Mouse (Mus musculus): ENCODE data around the gene Esf1.
"Not testable (repeated sequence)": the region's sequence is repeated elsewhere in the genome, so short reads cannot be mapped to it uniquely, and the experiment has no call there.

Esf1 gene

DNA sequence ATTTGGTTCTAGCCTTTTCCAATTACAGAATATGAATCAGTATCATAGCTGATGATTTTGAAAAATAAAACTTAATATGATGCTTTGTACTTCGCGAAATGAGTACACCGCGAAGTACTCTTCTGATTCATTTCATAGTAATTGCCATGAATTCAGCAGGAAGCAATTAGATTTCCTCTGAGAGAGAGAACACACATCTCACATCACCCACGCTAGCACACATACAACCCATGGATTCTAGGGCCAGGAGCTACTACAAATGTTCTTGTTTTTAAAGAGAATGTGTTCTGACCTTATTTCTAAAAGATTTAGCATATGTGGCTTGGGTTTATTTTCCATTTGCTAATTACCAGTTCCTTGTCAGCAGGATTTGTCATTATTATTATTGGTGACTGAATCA is 76.9 kb downstream of the Esf1 start:
- DNase-seq: no peak

DNA sequence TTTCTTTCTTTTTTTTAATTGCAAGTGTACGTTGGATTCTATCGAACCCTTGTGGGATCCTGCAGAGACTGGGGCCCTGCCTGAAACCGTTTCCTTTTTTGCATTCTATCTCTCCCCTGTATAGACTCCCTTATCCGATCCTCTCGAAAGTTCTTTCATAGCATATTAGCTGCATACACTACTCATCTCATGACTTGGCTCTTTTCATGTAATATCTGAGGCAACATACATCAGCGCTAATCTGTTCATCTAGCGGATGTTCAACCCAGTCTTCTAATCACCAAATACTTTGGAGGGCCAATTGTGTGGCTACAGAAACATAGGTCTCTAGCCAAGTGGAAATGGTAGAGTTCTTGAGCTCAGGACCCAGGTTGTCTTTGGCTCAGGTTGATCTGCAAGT is 86.1 kb downstream of the Esf1 start:
- DNase-seq: no peak

DNA sequence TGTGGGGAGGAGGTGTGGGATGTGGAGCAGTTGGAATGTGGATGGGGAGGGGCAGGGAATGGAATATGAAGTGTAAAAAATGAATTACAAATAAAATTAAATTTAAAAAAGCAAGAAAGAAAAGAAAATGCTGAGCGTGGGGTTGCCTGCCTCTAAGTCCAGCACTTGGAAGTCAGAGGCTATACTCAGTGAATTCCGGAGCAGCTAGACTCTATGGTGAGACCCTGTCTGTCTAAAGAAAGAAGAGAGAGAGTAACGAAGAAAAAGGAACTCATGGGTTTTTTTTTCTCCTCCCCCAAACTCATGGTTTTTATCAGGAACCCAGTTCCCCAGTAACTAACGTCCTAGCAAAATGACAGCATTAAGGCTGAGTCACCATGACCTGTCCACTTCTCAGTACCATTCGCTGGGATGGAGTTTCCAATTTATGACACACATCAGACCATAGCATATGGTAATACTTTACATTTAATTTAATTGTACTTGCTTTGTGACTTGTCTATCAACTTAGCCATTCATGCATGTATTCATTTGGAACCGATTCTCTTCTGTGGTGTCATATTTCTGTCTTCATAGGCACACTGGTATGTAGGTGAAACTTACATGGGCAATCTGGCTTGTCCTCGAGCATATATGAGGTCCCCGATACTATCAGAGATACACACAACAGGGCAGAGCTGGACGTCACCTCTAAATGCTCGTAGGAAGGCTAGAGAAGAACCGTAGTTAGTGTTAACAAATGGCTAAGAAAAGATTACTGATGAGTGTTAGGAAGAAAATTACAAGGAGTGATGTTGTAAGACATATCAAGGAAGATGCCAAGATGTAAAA is 89.4 kb downstream of the Esf1 start:
- DNase-seq: no peak

DNA sequence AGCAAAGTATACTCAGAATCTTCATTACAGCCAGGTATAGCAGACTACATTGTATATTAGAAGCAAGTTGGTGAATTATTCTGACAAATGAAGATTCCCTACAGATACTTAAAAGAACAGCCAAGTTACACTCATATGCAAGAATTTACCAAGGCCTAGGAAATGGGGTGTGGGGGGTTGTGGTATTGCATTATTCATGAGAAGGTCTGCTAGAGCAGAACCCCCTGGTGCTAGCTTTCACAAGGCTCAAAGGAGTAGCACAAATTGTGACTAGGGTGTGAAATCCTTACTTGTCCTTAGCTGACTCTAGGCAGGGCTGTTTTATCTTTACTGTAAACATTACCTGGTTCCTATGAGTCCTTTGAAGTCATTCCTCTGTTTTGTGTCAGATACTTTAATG is 91.1 kb downstream of the Esf1 start:
- DNase-seq: not testable (repeated sequence)

DNA sequence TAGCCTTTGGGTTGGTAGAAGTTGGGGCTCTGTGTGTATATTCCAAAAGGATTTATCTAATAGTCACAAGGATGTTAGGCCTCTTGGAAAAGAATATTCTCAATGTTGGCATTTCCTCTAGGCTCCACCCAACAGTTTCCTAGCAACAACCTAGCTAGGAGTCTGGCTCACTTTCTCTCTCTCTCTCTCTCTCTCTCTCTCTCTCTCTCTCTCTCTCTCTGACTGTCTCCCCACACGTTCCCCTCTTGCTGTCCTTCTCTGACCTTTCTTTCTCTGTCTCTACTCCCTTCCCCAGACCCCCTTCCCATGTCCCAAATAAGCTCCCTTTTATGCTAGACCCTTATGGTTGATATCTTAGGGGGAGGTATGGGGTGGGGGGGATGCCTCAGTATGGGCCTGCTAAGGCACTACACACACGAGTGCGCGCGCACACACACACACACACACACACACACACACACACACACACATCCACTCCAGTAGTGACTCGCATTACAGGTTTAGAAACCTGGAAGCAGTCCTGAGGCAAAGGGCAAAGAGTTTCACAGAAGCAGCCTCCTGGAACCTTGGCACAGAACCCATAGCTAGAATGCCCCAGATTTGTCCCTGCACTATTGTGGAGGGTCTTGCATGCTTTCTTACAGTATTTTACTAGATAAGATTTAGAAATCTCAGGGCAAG is 91.6 kb downstream of the Esf1 start:
- no peak for DNase-seq

DNA sequence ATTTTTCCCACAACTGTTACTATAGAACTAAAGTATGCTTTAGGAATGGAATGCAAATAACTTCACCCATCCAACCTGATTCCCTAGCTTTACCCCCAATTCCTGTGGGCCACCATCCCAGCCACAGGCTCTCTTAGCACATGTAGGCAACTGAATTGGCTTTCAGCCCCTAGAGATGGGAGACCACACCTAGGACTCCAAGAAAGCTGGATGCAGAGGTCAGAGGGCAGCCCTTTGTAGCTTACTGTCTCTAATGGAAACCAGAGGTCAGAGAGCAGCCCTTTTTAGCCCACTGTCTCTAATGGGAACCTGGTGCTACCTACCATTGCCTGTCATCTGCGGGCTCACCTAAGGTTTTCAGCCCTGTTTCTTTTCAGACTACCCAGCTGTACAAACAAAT is 92.9 kb downstream of the Esf1 start:
- DNase-seq: no peak

DNA sequence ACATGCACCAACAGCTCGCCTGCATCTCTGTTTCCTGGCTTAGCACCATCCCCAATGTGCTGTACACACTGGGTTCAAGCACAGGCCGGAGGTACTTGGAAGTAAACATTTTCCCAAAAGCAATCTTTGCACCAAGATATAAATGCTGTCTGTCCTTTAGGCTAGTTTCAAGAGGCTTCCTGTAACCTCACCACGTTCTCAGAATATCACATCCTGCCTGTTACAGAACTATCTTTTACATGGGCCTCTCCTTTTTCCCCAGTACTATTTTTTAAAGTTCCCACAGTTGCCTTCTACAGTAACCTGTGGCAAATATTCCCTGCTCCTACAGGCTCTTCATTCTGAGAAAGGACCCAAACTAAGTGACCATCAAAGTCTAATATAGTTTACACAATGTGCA is 95.2 kb downstream of the Esf1 start:
- no peak for DNase-seq

Measured in cerebellum, postnatal 14 days (tissue).